ENCODE assay signal across 14 mouse cellular contexts in the genomic region with DNA sequence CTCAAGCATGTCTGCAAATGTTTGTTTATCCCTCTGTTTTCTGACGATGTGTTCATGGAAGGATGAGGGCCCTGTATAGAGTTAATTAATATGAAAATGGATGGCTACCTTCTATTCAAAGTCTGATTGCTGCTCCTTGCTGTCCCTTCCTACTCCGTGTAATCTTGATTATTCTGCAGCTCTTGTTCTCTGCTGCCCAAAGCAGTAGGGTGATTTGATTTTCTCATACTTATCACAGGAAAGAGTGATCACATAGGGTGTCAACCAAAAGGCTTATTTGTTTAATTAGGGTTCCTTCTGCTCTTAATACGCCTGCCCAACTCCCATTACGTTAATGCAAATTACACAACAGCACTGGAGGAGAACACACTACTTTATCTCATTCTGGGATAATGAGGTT.
"Had no signal": no experiment of that assay in that cellular context is flagged by ENCODE, and none has a peak within 500 bp of the region (broad histone marks: within the 10 kb centered on the region; RNA-seq: fewer than 3 reads in every experiment).

No protein-coding gene starts in this region.

- H3K9me3 ChIP-seq: limb, embryonic 15.5 days; liver, embryonic 12.5 days; lung, embryonic 15.5 days had no signal

- ATAC-seq: liver, embryonic 12.5 days had no signal

- H3K4me2 ChIP-seq: limb, embryonic 15.5 days; liver, embryonic 12.5 days; lung, embryonic 15.5 days had no signal

- H3K9ac ChIP-seq: limb, embryonic 15.5 days; liver, embryonic 12.5 days; lung, embryonic 15.5 days had no signal

- H3K4me3 ChIP-seq: limb, embryonic 15.5 days; liver, embryonic 12.5 days; lung, embryonic 15.5 days; myocyte had no signal

- H3K4me1 ChIP-seq: limb, embryonic 15.5 days; liver, embryonic 12.5 days; lung, embryonic 15.5 days had no signal

- H3K27me3 ChIP-seq: limb, embryonic 15.5 days; liver, embryonic 12.5 days; lung, embryonic 15.5 days had no signal

- DNase-seq: kidney, adult 11 months; kidney, adult 9 months; kidney, postnatal 36 days; layer of hippocampus, adult 9-11 months; layer of hippocampus, postnatal 36 days; lung, postnatal 14 days; spleen, adult 18-20 months; thymus, adult 18-20 months; thymus, postnatal 14 days had no signal

- H3K27ac ChIP-seq: kidney, postnatal 0 days; limb, embryonic 15.5 days; liver, embryonic 12.5 days; lung, embryonic 15.5 days had no signal

- H3K36me3 ChIP-seq: limb, embryonic 15.5 days; liver, embryonic 12.5 days; lung, embryonic 15.5 days had no signal
